Mouse (Mus musculus) heart, embryonic 11.5 days (tissue): ENCODE measurements at regions not wholly inside any gene's neighbourhood (a gene's known extent, or its start where the extent isn't known, plus 50 kb on each side); places are given as distances from the start of the nearest gene placed in this dataset.

Experiments
- ATAC-seq: fragments of 200-750 bp; cut with Nextera tagmentation; replicated peaks from 2 replicates; pipeline ENCODE4 v1.8.0; 2017; ENCODE audit warnings: moderate library complexity; ENCODE audit not compliant: insufficient number of reproducible peaks, low FRiP score, low TSS enrichment
- H3K27ac ChIP-seq: fragments of 300-500 bp; sonication (generic); 2 replicates; pipeline ENCODE4 v1.5.1; 2014; ENCODE audit warnings: mild to moderate bottlenecking, low read depth, low read length
- H3K27me3 ChIP-seq: fragments of 300-500 bp; sonication (generic); 2 replicates; pipeline ENCODE4 v1.6.1; 2014; ENCODE audit warnings: mild to moderate bottlenecking, low read length, mixed read lengths; ENCODE audit not compliant: control insufficient read depth, insufficient read depth
- H3K36me3 ChIP-seq: fragments of 300-500 bp; sonication (generic); 2 replicates; pipeline ENCODE4 v1.6.1; 2014; ENCODE audit warnings: mild to moderate bottlenecking, low read length, moderate library complexity, mixed read lengths; ENCODE audit not compliant: control insufficient read depth, insufficient read depth
- H3K4me1 ChIP-seq: fragments of 300-500 bp; sonication (generic); 2 replicates; pipeline ENCODE4 v1.6.1; 2014; ENCODE audit warnings: low read length; ENCODE audit not compliant: control insufficient read depth, insufficient read depth
- H3K4me2 ChIP-seq: fragments of 300-500 bp; sonication (generic); 2 replicates; pipeline ENCODE4 v1.6.1; 2014; ENCODE audit warnings: mild to moderate bottlenecking, moderate library complexity
- H3K4me3 ChIP-seq: fragments of 300-500 bp; sonication (generic); 2 replicates; pipeline ENCODE4 v1.5.1; 2014; ENCODE audit warnings: low read depth, low read length
- H3K9ac ChIP-seq: fragments of 300-500 bp; sonication (generic); 2 replicates; pipeline ENCODE4 v1.6.1; 2014; ENCODE audit warnings: mild to moderate bottlenecking, low read depth, low read length, moderate library complexity
- H3K9me3 ChIP-seq: fragments of 300-500 bp; sonication (generic); replicated peaks from 2 replicates; pipeline ENCODE4 v1.6.1; 2016; ENCODE audit warnings: low read length; ENCODE audit not compliant: control insufficient read depth
- WGBS: fragments of 180-500 bp; shearing (Covaris S2); extraction: QIAGEN DNeasy Blood & Tissue Kit; methylation state at CpG from one replicate; pipeline ENCODE4 v1.1.7; 2014; ENCODE audit not compliant: insufficient replicate concordance; 5-methylcytosine and 5-hydroxymethylcytosine counted together

DNA sequence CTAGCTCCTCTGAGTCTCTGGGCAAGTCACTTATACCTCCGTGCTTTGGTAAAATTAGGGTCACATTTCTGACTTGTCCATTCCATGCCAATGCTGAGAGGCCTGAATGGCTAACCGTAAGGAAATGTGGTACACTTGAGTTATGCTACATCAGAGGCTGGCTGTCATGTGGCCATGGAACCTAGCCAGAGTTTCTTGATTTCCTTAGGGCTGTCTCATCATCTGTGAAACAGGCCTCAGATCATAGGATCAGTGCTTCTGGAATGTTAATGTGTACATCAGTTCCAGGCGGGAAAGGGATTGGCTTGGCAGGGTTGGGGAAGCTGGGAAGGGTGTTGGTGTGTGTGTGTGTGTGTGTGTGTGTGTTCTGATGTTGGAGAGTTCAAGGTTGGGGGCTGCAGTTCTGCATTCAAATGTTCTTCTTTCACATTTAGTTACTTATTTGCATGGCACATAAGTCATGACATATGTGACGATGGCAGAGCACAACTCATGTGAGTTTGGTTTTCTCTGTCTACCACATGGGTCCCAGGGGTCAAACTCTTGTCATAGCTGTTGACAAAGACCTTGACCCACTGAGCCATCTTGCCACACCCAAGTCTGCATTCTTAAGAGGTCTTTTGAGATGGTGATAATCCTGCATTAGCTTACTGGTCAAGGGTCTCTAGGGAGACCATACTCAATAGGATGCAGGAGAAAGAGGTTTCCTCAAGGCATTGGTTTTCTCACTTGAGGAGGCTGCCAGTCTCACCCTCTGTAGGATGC is 299.9 kb downstream of the Slc4a3 start:
- H3K27ac ChIP-seq: no peak overlapping the region
- WGBS: 82% methylated on average over 4 of the region's 4 CpGs
- ATAC-seq: no peak
- H3K9me3 ChIP-seq: no peaks in the 10 kb centered on the region
- H3K36me3 ChIP-seq: no peaks in the 10 kb centered on the region
- no peaks in the 10 kb centered on the region for H3K27me3 ChIP-seq
- H3K4me3 ChIP-seq: no peak overlapping the region
- no peak overlapping the region for H3K9ac ChIP-seq
- no peaks in the 10 kb centered on the region for H3K4me1 ChIP-seq
- H3K4me2 ChIP-seq: no peak overlapping the region

DNA sequence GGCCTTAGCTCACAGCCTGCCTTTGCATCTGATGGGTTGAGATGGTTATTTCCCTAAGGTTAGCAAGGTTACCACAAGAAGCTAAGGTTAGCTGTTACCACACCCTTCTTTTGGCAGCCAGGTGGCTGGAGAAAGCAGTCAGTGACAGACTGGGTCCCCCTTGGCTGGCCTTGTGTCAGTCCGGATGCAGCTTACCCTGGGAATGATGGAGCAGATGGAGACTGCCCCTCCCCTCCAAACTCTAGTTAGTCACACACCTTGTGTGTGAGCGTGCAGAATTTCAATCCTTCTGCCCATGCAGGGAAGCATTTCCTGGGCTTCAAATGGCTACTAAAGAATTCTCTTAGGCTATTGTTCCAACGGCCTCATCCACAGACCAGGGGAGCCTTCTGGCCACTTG is 301.6 kb downstream of the Slc4a3 start:
- ATAC-seq: no peak
- no peaks in the 10 kb centered on the region for H3K9me3 ChIP-seq
- no peak overlapping the region for H3K4me3 ChIP-seq
- WGBS: 57% methylated on average over 3 of the region's 3 CpGs
- H3K9ac ChIP-seq: no peak overlapping the region
- H3K27ac ChIP-seq: no peak overlapping the region
- no peaks in the 10 kb centered on the region for H3K36me3 ChIP-seq
- no peaks in the 10 kb centered on the region for H3K27me3 ChIP-seq
- H3K4me1 ChIP-seq: no peaks in the 10 kb centered on the region
- no peak overlapping the region for H3K4me2 ChIP-seq

DNA sequence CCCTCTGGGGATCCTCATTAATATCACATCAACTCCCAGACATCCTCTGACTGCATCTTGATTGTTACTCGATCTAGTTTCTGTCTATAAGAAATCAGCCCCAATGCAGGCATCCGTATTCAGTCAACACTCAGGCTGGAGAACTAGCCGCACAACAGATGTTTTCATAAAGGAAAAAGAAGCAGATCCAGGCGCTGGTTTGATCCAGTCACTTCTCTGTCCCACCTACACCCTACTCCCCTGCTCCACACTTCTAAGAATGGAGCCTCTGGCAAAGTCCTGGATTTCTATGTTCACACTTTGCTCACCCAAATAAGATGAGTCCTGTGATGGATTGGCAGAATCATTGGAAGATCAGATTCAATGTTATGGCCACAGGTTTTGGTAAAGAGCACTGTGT is 302.4 kb downstream of the Slc4a3 start:
- H3K36me3 ChIP-seq: no peaks in the 10 kb centered on the region
- H3K27ac ChIP-seq: no peak overlapping the region
- H3K9ac ChIP-seq: no peak overlapping the region
- no peak overlapping the region for H3K4me2 ChIP-seq
- no peak for ATAC-seq
- H3K27me3 ChIP-seq: no peaks in the 10 kb centered on the region
- no peaks in the 10 kb centered on the region for H3K9me3 ChIP-seq
- no peak overlapping the region for H3K4me3 ChIP-seq
- WGBS: 78% methylated on average over 4 of the region's 4 CpGs
- no peaks in the 10 kb centered on the region for H3K4me1 ChIP-seq

DNA sequence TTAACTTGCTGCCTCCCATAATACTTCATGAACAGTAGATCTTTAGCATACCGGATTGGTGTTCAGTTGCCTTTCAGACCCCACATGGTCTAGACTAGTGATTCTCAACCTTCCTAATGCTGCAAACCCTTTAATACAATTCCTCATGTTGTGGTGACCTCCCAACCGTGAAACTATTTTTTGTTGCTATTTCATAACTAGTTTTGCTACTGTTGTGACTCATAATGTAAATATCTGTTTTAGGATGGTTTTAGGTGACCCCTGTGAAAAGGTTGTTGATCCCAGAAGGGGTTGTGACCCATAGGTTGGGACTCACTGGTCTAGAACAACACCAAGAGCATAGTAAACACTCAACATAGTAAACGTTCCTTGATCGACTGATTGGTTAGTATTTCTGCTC is 304.1 kb downstream of the Slc4a3 start:
- H3K4me3 ChIP-seq: no peak overlapping the region
- H3K4me2 ChIP-seq: no peak overlapping the region
- no peak overlapping the region for H3K27ac ChIP-seq
- H3K27me3 ChIP-seq: no peaks in the 10 kb centered on the region
- no peak for ATAC-seq
- no peaks in the 10 kb centered on the region for H3K9me3 ChIP-seq
- no peaks in the 10 kb centered on the region for H3K36me3 ChIP-seq
- H3K4me1 ChIP-seq: no peaks in the 10 kb centered on the region
- WGBS: 89% methylated on average over 4 of the region's 4 CpGs
- no peak overlapping the region for H3K9ac ChIP-seq

DNA sequence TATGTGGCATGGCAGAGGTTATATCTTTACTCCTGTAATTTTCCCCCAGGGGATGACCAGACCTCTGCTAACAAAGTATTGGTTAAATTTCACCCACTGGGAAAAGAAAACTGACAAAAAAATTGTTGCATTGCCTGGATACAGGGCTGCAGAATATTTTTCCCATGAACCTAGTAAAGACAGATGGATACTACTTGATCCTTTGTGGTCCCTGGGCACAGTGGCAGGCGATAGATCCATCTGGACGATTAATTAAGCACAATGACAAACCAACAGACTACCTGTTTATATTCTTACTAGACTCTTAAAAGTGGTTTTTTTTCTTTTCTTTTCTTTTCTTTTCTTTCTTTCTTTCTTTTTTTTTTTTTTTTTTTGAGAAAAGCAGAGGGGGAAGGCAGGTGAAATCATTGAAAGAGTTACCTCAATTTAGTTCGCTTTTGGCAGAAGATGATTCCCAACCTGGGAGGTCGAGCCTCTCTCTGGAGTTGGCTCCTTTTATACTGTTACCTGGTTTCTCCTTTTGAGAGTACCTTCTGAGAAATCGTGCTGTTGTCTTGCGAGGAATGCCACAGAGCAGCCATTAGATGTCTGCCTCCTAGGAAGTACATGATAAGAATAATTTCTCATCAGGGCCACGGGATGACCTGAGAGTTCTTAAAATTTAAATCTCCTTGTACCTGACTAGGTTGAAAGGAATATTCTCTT is 312.6 kb downstream of the Slc4a3 start:
- no peak overlapping the region for H3K4me2 ChIP-seq
- H3K27me3 ChIP-seq: no peaks in the 10 kb centered on the region
- no peaks in the 10 kb centered on the region for H3K36me3 ChIP-seq
- no peaks in the 10 kb centered on the region for H3K4me1 ChIP-seq
- ATAC-seq: no peak
- no peak overlapping the region for H3K4me3 ChIP-seq
- no peak overlapping the region for H3K9ac ChIP-seq
- H3K27ac ChIP-seq: no peak overlapping the region
- 76% methylated on average over 7 of the region's 7 CpGs for WGBS
- no peaks in the 10 kb centered on the region for H3K9me3 ChIP-seq

DNA sequence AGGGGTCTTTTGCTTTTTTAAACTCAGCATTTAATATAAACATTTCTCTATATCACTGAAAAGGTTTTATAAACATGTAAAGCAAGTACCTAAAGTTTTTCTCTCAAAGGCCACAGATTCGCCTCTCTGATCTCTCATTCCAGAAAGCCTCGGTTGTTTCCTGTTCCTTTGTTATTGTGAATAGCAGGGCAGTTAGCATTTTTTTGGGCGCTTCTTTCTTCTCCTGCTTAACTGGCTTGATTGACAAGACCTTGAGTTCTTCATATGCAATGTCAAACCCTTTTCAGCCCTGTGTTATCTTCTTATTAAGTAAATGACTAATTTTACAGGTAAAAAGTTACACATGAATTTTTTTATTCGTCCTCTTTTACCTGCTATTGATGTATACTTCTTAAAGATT is 316.7 kb downstream of the Slc4a3 start:
- no peaks in the 10 kb centered on the region for H3K4me1 ChIP-seq
- 59% methylated on average over 4 of the region's 4 CpGs for WGBS
- no peaks in the 10 kb centered on the region for H3K27me3 ChIP-seq
- H3K4me2 ChIP-seq: no peak overlapping the region
- no peaks in the 10 kb centered on the region for H3K9me3 ChIP-seq
- H3K4me3 ChIP-seq: no peak overlapping the region
- no peaks in the 10 kb centered on the region for H3K36me3 ChIP-seq
- no peak overlapping the region for H3K27ac ChIP-seq
- no peak overlapping the region for H3K9ac ChIP-seq
- no peak for ATAC-seq

DNA sequence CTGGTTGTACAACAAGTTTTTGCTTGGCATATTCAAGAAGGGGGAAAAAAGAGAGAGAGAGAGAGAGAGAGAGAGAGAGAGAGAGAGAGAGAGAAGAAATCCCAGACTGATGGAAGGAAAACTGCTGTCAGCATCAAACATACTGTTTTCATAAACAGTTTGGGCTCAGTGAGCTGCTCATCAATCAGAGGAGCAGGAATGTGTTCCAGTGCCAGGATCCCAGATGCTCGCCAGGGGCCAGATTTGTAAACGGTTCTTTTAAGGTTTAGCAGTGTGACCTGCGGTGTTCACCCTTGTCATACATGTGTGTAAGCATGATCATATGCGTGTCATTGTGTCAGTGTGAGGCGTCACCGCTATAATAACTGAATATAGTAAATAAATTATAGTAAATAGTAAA is 320.5 kb downstream of the Slc4a3 start:
- Histone ChIP-seq H3K27ac (no peak overlapping the region), H3K9ac (no peak overlapping the region), H3K9me3 (no peaks in the 10 kb centered on the region), H3K27me3 (no peaks in the 10 kb centered on the region), H3K36me3 (no peaks in the 10 kb centered on the region), H3K4me2 (no peak overlapping the region), H3K4me1 (no peaks in the 10 kb centered on the region), H3K4me3 (no peak overlapping the region)
- no peak for ATAC-seq
- 73% methylated on average over 6 of the region's 6 CpGs for WGBS

DNA sequence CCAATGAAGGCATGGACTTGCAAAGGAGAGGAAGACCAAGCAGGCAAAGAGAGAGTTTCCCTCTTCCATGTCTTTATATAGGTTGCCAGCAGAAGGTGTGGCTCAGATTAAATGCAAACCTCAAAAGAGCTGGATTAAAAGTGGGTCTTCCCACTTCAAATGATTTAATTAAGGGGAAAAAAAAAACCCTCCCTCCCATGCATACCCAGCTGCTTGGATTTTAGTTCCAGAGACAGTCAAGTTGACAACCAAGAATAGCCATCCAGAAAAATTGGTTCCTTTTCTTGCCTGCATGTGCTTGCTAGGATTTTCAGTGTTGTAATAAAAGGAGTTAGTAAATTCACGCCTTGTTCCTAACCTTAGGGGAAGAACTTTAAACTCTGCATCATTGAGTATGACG is 323.3 kb downstream of the Slc4a3 start:
- 73% methylated on average over 2 of the region's 2 CpGs for WGBS

DNA sequence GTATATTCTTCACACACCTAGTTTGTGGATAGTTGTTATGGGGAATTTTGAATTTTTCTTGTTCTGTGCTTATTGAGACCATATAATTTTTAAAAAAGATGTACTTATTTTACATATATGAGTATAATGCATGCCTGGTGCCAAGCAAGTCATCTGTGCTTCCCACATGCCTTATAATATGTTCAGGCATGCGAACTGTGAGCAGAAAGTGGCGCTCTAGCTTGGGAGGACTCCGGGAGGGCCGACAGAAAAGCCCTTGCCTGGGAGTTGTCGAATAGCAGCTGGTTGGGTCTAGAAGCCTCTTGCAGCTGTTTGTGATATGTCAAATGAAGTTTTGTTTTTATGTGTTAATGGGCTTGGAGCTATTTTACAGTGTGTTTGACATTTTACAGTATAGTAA is 323.8 kb downstream of the Slc4a3 start:
- H3K4me2 ChIP-seq: no peak overlapping the region
- ATAC-seq: no peak
- no peaks in the 10 kb centered on the region for H3K4me1 ChIP-seq
- H3K9me3 ChIP-seq: no peaks in the 10 kb centered on the region
- H3K9ac ChIP-seq: no peak overlapping the region
- H3K27ac ChIP-seq: no peak overlapping the region
- H3K4me3 ChIP-seq: no peak overlapping the region
- WGBS: 71% methylated on average over 5 of the region's 5 CpGs
- no peaks in the 10 kb centered on the region for H3K27me3 ChIP-seq
- no peaks in the 10 kb centered on the region for H3K36me3 ChIP-seq

More for the DNA sequence above, 323.3 kb downstream of the Slc4a3 start:
- Histone ChIP-seq H3K36me3 (no peaks in the 10 kb centered on the region), H3K9ac (no peak overlapping the region), H3K4me1 (no peaks in the 10 kb centered on the region), H3K4me2 (no peak overlapping the region), H3K27me3 (no peaks in the 10 kb centered on the region), H3K9me3 (no peaks in the 10 kb centered on the region), H3K27ac (no peak overlapping the region), H3K4me3 (no peak overlapping the region)
- ATAC-seq: no peak
